Mouse (Mus musculus) cerebral cortex, adult 2 months (tissue): ENCODE results near the gene Lcn4.

ENCODE experiments used
- WGBS: fragments of 180-500 bp; shearing (Covaris S2); methylation state at CpG from one replicate; pipeline ENCODE4 v1.1.7; 2018; 5-methylcytosine and 5-hydroxymethylcytosine counted together

Lcn4 gene

DNA sequence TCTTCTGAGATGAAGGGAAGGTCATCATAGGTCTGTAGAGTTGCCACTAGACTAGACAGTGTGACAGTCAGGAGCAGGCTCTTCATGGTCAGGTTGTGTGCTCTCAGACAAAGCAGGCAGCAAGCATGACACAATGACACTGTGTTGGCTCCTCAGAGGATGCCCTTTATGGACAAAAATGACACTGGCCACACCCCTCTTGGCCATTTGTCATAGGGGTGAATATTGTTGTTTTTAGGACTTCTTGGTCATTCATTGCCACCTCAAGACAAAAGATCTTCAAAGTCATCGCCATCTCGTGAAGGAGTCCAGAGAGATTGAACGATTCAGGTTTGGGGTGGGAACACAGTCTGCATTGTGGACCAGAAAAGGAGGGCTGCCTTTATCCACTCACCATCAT is at the start of gene Lcn4:
Lcn4 (minus strand) TSS at position 101 of the 400 bp plus-strand sequence.
- 92% methylated on average over 3 of the region's 3 CpGs for WGBS

GRCm38 (mm10) chr2:26686171-26686675 is 15.1 kb upstream of the Lcn4 start:
- 84% methylated on average over 1 of the region's 1 CpGs for WGBS

DNA sequence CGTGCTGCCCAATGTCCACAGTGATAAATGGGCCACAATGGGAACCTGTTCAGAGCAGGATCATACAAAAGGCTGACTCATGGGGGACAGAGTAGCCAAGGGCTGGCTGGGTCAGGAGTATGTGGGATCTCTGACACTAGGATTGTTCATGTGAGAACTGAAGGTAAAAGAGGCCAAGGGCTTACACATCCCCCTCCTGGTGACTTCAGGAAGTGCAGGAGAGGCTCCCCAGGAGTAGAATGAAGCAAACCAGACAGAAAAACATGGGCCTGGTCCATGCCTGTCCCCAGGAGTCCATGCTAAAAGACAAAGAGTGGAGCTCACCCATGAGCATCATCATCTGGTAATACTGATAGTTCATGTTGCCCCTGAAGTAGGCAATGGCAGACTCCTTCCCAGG is 7.5 kb downstream of the Lcn4 start:
- 82% methylated on average over 1 of the region's 1 CpGs for WGBS

DNA sequence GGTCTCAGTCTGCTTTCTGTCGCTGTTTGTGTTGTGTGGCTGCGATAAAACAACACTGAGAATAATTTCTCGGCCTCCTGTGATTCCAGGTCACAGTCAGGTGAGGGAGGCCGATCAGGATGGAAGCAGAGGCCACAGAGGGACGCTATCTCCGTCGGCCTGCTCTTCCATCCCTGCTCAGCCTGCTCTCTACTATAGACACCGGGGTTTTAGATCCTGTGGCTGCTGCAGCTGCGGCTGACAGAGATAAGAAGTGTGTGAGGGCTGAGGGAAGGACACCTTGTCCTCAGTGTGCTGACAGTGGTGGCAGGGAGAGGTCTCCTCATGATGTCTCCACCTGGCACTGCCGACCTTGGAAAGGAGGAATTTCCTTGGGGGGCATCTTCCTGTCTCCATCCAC is 8.0 kb downstream of the Lcn4 start:
- WGBS: 82% methylated on average over 10 of the region's 10 CpGs

DNA sequence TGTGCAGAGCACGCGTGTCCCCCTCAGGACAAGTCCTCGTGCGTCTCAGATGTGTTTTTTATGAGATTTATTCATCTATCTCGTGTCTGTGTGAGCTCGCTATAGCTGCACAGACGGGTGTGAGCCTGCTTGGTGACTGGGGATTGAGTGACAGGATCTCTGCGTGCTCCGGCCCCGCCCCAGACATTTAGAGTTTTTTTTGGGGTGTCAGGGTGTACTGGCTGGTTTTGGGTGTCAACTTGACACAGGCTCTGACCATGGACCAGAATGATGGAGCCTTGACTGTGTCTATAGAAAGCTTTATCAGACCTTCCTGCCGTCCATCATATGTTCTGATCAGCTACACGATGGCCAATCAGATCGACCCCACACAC is 8.6 kb downstream of the Lcn4 start:
- 86% methylated on average over 13 of the region's 13 CpGs for WGBS

- WGBS: 49% methylated on average over 29 of the region's 29 CpGs
Observed at GRCm38 (mm10) chr2:26661768-26662508, 9.1 kb downstream of the Lcn4 start.

DNA sequence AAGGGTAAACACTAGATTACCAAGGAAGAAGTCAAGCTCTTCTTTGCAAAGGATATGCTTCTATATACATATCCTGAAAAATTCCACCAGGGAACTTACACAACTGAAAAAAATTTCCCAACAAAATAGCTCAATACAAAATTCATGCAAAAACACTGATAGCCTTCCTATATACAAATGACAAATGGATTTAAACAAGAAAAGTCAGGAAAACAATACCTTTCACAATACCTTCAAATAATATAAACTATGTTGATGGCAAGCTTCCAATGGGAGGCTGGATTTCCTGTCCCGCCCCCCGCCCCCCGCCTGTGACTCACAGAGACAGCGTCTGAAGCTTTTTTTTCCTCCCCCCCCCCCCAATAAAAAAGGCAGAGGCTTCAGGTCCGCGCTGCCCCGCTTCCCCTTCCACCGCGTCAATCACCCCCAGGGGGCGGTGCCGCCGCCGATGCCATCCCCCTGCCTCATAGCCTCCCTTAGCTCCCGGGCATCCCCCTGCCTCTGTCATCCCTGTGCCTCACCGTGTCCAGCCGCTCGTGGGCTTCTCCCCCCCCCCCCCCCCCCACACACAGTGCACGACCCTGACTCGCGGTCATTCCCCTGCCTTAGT is 9.8 kb downstream of the Lcn4 start:
- WGBS: 6% methylated on average over 15 of the region's 20 CpGs

GRCm38 (mm10) chr2:26657426-26657825 is 13.7 kb downstream of the Lcn4 start:
- 83% methylated on average over 2 of the region's 2 CpGs for WGBS

DNA sequence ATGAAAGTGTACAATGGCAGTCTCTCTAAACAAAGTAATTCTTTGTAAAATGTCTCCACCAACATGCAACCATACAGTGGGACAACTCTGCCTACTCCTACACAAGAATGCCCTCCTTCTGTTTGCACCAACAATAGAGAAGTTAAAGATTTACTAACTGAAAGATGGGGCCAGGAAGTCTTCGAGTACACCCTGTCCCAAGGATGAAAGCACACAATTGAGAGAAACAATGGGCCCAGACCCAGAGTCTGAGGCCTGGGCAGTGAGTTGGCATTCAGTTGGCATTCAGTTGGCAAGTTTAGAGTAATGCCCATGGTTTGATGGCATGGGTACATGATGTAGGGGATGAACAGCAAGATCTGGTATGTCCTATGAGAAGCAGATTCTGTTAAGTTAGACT is 16.4 kb downstream of the Lcn4 start:
- WGBS: 43% methylated on average over 1 of the region's 1 CpGs

- 16% methylated on average over 3 of the region's 3 CpGs for WGBS
Observed at GRCm38 (mm10) chr2:26646643-26647293, 24.3 kb downstream of the Lcn4 start.

DNA sequence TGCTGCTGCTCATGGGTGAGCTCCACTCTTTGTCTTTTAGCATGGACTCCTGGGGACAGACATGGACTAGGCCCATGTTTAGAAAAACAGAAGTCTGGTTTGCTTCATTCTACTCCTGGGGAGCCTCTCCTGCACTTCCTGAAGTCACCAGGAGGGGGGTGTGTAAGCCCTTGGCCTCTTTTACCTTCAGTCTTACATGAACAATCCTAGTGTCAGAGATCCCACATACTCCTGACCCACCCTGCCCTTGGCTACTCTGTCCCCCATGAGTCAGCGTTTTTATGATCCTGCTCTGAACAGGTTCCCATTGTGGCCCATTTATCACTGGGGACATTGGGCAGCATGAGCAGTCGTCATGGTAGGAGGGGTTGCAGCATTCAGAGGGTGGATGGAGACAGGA is 27.1 kb downstream of the Lcn4 start:
- WGBS: 68% methylated on average over 2 of the region's 2 CpGs

GRCm38 (mm10) chr2:26641006-26641647 is 30.0 kb downstream of the Lcn4 start:
- 90% methylated on average over 7 of the region's 7 CpGs for WGBS

- WGBS: 5% methylated on average over 49 of the region's 49 CpGs
Observed at GRCm38 (mm10) chr2:26639838-26640830, 30.9 kb downstream of the Lcn4 start.

DNA sequence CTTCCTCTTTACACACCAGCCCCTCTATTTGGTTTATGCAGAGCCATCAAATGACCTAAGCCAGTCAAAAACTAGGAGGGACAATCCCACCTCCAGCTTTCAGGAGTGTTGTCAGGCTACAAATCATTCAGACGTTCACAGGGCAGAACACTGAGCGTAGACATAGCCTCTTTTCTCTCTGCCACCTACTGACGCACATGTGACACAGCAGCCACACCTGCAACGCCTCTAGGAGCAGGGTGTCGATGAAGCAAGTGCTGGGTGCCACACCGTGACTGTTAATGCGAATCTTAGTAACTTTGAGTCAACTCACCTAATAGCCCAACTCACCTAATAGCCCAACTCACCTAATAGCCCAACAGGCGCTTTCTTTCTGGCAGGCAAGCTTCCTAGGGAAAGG is 32.0 kb downstream of the Lcn4 start:
- 10% methylated on average over 8 of the region's 8 CpGs for WGBS

DNA sequence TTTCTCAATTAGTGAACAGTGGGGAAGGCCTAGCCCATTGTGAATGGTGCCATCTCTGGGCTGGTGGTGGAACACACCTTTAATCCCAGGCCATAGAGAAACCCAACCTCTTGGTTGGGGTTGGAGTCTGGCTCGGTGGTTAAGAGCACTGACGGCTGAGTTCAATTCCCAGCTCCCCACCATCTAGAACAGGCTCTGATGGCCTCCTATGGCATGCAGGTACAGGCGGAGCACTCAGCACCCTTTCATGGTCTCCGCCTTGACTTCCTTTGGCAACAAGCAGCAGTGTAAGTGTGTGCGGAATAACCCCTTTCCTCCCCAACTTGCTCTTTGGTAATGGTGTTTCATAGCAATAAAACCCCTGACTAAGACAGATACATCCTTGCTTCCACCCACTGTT is 32.5 kb downstream of the Lcn4 start:
- WGBS: 68% methylated on average over 5 of the region's 5 CpGs

GRCm38 (mm10) chr2:26638039-26638438 is 33.0 kb downstream of the Lcn4 start:
- WGBS: 78% methylated on average over 5 of the region's 5 CpGs

DNA sequence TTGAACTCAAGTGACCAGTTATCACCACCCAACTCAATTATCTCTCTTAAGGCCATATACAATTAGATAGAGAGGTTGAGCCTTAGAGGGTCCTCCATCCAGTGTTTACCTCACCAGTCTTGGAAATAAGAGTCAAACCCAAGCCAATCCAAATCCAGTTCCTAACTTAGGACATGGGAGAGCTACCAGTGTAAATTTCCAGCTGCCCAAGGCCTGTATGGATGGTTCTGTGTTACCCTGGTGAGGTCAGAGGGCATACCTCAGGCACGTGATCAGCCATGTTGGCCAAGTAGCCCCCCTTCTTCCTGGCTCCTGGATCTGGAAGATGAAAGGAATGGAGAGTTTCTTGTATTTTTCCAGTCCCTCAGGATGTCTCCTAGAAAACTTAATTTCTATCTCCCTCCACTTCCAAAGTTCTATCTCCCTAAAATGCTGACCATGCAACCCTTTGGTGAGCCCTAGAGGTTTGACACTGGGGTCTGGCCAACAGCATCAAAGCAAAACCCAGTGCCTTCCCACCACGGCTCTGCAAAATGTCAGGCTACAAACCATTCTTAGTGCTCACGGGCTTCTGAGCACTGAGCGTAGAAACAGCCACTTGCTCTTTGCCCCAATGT is 33.7 kb downstream of the Lcn4 start:
- WGBS: 72% methylated on average over 4 of the region's 4 CpGs

DNA sequence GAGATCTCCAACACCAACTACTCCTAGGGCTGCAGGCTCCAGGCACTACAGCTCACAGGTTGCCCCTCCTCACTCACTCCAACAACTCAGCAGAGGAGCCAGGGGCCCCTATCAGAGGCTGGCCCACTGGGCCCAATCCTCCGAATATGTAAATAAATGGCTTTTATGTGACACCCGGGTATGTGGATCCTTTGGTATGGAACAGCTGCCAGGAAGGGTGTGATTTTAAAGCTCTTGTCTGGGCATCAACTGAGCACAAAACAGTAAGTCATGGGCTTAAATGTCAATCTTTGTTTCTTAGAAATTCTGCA is 34.8 kb downstream of the Lcn4 start:
- WGBS: 31% methylated on average over 2 of the region's 2 CpGs

DNA sequence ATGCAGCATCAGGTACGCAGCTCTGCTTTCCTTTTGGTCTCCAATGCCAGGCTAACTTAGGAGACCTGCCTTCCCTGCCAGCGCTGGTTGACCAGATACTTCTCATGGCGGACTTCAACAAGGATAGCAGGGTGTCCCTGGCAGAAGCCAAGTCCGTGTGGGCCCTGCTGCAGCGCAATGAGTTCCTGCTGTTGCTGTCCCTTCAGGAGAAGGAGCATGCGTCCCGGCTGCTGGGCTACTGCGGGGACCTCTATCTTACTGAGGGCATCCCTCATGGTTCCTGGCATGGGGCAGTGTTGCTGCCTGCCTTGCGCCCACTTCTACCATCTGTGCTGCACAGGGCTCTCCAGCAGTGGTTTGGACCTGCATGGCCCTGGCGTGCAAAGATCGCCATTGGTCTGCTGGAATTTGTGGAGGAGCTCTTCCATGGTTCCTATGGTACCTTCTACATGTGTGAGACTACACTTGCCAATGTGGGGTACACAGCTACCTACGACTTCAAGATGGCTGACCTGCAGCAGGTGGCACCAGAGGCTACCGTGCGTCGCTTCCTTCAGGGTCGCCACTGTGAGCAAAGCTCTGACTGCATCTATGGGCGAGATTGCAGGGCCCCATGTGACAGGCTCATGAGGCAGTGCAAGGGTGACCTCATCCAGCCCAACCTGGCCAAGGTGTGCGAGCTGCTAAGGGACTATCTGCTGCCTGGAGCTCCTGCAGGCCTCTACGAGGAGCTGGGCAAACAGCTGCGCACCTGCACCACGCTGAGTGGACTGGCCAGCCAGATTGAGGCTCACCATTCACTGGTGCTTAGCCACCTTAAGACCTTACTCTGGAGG is 35.4 kb downstream of the Lcn4 start:
- 66% methylated on average over 21 of the region's 21 CpGs for WGBS
